Mouse (Mus musculus) liver, embryonic 14.5 days (tissue): Measurements from ENCODE around the gene Krt10. TPM values are rescaled to one million over a fixed set of nuclear protein-coding genes. Genes with fewer than 3 reads are reported as not detected.

Experiments
- ATAC-seq: fragments of 200-750 bp; cut with Nextera tagmentation; 2 replicates; pipeline ENCODE4 v1.8.0; 2017; ENCODE audit warnings: moderate number of reproducible peaks, mild to moderate bottlenecking, moderate library complexity; ENCODE audit not compliant: insufficient read depth
- DNase-seq, 3 experiments: peaks; one replicate each; pipeline ENCODE4 v3.0.0-alpha.2; 2012 to 2013; ENCODE audit warnings: low read depth in 3 of 3, low spot score in 3 of 3
- H3K27ac ChIP-seq: fragments of 300-500 bp; sonication (generic); 2 replicates; pipeline ENCODE4 v1.5.1; 2014; ENCODE audit warnings: moderate library complexity, mild to moderate bottlenecking, control low read depth, inconsistent platforms
- H3K27me3 ChIP-seq: fragments of 300-500 bp; sonication (generic); 2 replicates; pipeline ENCODE4 v1.6.1; 2014; ENCODE audit warnings: mild to moderate bottlenecking, low read length, moderate library complexity; ENCODE audit not compliant: control insufficient read depth, insufficient read depth
- H3K36me3 ChIP-seq: fragments of 300-500 bp; sonication (generic); replicated peaks from 2 replicates; pipeline ENCODE4 v1.6.1; 2014; ENCODE audit warnings: low read depth; ENCODE audit not compliant: control insufficient read depth, insufficient read depth
- H3K4me1 ChIP-seq, 2 experiments: fragments of 200-500 bp in 1 of 2; fragments of 300-500 bp in 1 of 2; sonication (generic) in 1 of 2; replicated peaks; 2 replicates each; pipeline ENCODE4 v1.6.1; 2012 to 2014; ENCODE audit warnings: antibody characterized with exemption in 1 of 2, inconsistent platforms in 1 of 2, low read length in 1 of 2; ENCODE audit not compliant: control insufficient read depth in 2 of 2, insufficient read depth in 2 of 2
- H3K4me2 ChIP-seq: fragments of 300-500 bp; sonication (generic); 2 replicates; pipeline ENCODE4 v1.6.1; 2014; ENCODE audit warnings: low read depth, mild to moderate bottlenecking, control low read depth, moderate library complexity
- H3K4me3 ChIP-seq, 2 experiments: fragments of 200-500 bp in 1 of 2; fragments of 300-500 bp in 1 of 2; sonication (generic) in 1 of 2; 2 replicates each; pipeline ENCODE4 v1.5.1; 2012 to 2014; ENCODE audit warnings: low read depth in 2 of 2, low read length in 2 of 2, mild to moderate bottlenecking in 2 of 2, control low read depth in 1 of 2, inconsistent platforms in 1 of 2, moderate library complexity in 1 of 2; ENCODE audit not compliant: insufficient read depth in 1 of 2
- H3K9ac ChIP-seq: fragments of 300-500 bp; sonication (generic); replicated peaks from 2 replicates; pipeline ENCODE4 v1.6.1; 2014; ENCODE audit warnings: mild to moderate bottlenecking, control low read depth, moderate library complexity
- H3K9me3 ChIP-seq: fragments of 300-500 bp; sonication (generic); 2 replicates; pipeline ENCODE4 v1.6.1; 2016; ENCODE audit warnings: low read length, mixed read lengths; ENCODE audit not compliant: control insufficient read depth
- CTCF ChIP-seq: IDR thresholded peaks from 2 replicates; pipeline ENCODE4 v1.5.1; 2016; ENCODE audit warnings: antibody characterized with exemption, low read depth, control low read depth
- EP300 ChIP-seq: IDR thresholded peaks from 2 replicates; pipeline ENCODE4 v1.6.1; 2016; ENCODE audit warnings: antibody characterized with exemption, low read depth
- WGBS: fragments of 180-500 bp; shearing (Covaris S2); extraction: QIAGEN DNeasy Blood & Tissue Kit; methylation state at CpG from one replicate; pipeline ENCODE4 v1.1.7; 2014; ENCODE audit not compliant: insufficient replicate concordance; 5-methylcytosine and 5-hydroxymethylcytosine counted together
- polyA plus RNA-seq, 2 experiments: library from polyadenylated mRNA; depleted of rRNA in 1 of 2; stranded (reverse) in 1 of 2; unstranded in 1 of 2; fragments of >200 nt; fragmentation: Nextera tagmentation in 1 of 2; extraction: Ambion mirVana in 1 of 2; gene quantifications; 2 replicates each; pipeline versions ENCODE4 v1.2.1 to v1.2.3; 2012 to 2014

Krt10 gene
- polyA plus RNA-seq, 2 experiments = 1.6 to 3.2 TPM

DNA sequence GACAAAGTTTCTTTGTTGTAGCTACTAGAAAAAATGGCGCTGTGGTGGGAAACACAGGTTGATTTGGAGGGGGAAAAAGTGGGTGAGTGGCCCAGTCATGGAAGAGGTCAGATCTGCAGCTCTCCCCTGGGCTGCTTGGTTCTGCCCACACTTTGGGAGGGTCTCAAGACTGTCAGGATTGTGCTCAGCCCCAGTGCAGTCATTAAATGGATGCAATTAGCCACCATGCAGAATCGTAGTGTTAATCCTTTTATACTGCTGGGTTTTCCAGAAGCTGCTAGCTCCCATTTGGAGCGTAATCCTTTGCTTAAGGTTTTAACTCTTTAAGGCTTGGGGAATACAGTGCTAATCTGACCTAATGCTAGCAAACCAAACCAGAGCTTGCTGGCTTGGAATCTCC is 6.9 kb upstream of the Krt10 start:
- Histone ChIP-seq H3K4me3 (no peak overlapping the region), H3K27me3 (no peaks in the 10 kb centered on the region), H3K9me3 (no peaks in the 10 kb centered on the region), H3K36me3 (no peaks in the 10 kb centered on the region), H3K27ac (no peak overlapping the region), H3K4me1 (no peaks in the 10 kb centered on the region), H3K9ac (no peak overlapping the region), H3K4me2 (no peak overlapping the region)
- WGBS = 36% methylated on average over 3 of the region's 3 CpGs
- ATAC-seq = no peak
- no peak for DNase-seq
- no peak for TF ChIP-seq EP300
- TF ChIP-seq CTCF = no peak

DNA sequence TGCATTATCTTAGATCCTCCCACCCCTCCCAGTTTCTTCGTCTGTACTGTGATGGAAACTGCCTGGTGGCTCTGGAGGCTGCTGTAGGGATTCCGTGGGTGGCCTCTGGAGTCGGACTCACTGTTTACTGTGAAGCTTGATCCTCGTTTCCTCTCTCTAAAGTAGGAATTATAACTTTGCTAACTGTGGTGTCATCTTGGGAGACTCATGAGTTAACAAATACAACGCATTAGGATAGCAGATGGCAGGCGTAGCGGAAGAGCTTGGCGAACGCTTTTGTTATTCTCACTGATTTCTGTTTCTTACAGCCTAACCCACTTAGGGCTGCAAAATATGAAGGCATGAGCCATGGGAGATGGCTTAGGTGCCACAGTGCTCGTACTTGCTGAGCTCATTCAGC is 3.3 kb upstream of the Krt10 start:
- no peaks in the 10 kb centered on the region for H3K9me3 ChIP-seq
- H3K9ac ChIP-seq = no peak overlapping the region
- 63% methylated on average over 10 of the region's 10 CpGs for WGBS
- TF ChIP-seq CTCF (no peak), EP300 (no peak)
- H3K27ac ChIP-seq = no peak overlapping the region
- H3K4me2 ChIP-seq = no peak overlapping the region
- H3K4me3 ChIP-seq = no peak overlapping the region
- ATAC-seq = no peak
- H3K4me1 ChIP-seq = no peaks in the 10 kb centered on the region
- no peak for DNase-seq
- H3K36me3 ChIP-seq = no peaks in the 10 kb centered on the region
- H3K27me3 ChIP-seq = no peaks in the 10 kb centered on the region

DNA sequence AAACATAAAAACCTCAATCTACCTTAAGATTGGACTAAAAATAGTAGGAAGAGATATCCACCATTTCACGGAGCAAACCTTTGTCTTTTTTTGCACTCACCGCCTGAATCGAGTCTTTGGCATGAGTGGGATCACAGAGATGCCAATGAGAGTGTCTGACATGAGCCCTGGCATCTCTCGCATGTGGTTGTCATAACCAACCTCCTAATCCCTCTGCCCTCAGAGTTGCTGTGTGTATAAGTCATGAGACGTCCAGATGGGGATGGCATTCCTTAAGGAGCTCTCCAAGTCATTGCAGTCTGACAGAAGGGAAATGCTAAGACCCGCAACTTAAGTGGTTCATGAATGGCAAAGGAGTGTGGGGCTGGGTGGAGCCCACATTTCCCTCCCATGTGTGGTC is 2.2 kb upstream of the Krt10 start:
- DNase-seq = no peak
- Histone ChIP-seq H3K36me3 (no peaks in the 10 kb centered on the region), H3K27me3 (no peaks in the 10 kb centered on the region), H3K9me3 (no peaks in the 10 kb centered on the region), H3K4me1 (no peaks in the 10 kb centered on the region; a peak in 1 of 4 replicates), H3K27ac (no peak overlapping the region), H3K4me3 (no peak overlapping the region), H3K9ac (no peak overlapping the region), H3K4me2 (no peak overlapping the region)
- 61% methylated on average over 6 of the region's 6 CpGs for WGBS
- no peak for ATAC-seq
- TF ChIP-seq CTCF (no peak), EP300 (no peak)

DNA sequence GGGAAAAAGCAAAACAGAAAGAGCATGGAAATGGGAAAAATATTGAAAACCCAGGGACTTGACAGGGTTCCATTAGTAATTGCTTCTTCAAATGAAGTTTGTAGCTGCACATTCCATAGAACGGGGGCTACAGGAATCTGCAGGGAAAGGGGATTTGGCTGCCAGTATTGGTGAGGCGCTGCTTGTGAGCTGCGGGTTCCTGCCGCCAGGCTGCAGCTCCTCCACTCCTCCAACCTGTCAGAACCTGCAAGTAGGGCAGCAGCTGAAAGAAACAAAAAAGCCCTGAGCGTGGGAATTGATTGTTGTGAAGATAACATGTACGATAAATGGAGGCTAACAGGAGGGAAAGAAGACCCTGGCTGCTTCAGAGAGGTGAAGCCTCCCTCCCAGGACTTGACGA is 1.7 kb upstream of the Krt10 start:
- H3K9me3 ChIP-seq = no peaks in the 10 kb centered on the region
- ATAC-seq = no peak
- no peaks in the 10 kb centered on the region for H3K36me3 ChIP-seq
- no peak for DNase-seq
- H3K4me3 ChIP-seq = no peak overlapping the region
- H3K4me1 ChIP-seq = no peaks in the 10 kb centered on the region; a peak in 1 of 4 replicates
- no peaks in the 10 kb centered on the region for H3K27me3 ChIP-seq
- no peak overlapping the region for H3K4me2 ChIP-seq
- TF ChIP-seq CTCF (no peak), EP300 (no peak)
- WGBS = 55% methylated on average over 7 of the region's 7 CpGs
- no peak overlapping the region for H3K27ac ChIP-seq
- H3K9ac ChIP-seq = no peak overlapping the region

DNA sequence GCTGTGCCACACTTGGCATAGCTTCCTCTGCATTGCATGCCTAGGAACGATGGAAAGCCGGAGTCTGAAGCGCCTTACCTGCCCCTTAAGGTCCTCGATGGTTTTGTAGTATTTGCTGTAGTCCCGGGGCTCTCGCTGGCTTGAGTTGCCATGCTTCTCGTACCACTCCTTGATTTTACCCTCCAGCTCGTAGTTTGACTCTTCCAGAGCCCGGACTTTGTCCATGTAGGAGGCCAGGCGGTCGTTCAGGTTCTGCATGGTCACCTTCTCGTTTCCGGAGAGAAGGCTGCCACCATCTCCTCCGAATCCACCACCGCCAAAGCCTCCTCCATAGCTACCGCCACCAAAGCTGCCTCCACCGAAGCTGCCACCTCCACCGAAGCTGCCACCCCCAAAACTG is 503 bp downstream of the Krt10 start:
- 69% methylated on average over 18 of the region's 18 CpGs for WGBS
- no peak overlapping the region for H3K4me2 ChIP-seq
- no peak for TF ChIP-seq CTCF
- no peak for TF ChIP-seq EP300
- H3K4me1 ChIP-seq = no peaks in the 10 kb centered on the region; a peak in 1 of 4 replicates
- H3K27ac ChIP-seq = no peak overlapping the region
- H3K4me3 ChIP-seq = no peak overlapping the region
- ATAC-seq (no peak), DNase-seq (no peak)
- no peaks in the 10 kb centered on the region for H3K36me3 ChIP-seq
- H3K9me3 ChIP-seq = no peaks in the 10 kb centered on the region
- no peak overlapping the region for H3K9ac ChIP-seq
- H3K27me3 ChIP-seq = no peaks in the 10 kb centered on the region
